Mouse (Mus musculus) C2C12 (cell line): ENCODE data around the gene Slc39a8. TPM values are rescaled to one million over a fixed set of nuclear protein-coding genes. Genes with fewer than 3 reads are reported as not detected.

Source experiments
- H3K27me3 ChIP-seq: one replicate; pipeline ENCODE4 v1.6.1; 2011; ENCODE audit not compliant: control insufficient read depth, insufficient read depth, insufficient read length
- H3K36me3 ChIP-seq: one replicate; pipeline ENCODE4 v1.6.1; 2011; ENCODE audit not compliant: control insufficient read depth, insufficient read depth
- H3K4me3 ChIP-seq: one replicate; pipeline ENCODE4 v1.5.1; 2011; ENCODE audit warnings: mild to moderate bottlenecking, control low read depth; ENCODE audit not compliant: poor library complexity, insufficient read depth, severe bottlenecking
- H3K79me2 ChIP-seq: one replicate; pipeline ENCODE4 v1.6.1; 2011; ENCODE audit not compliant: control insufficient read depth, insufficient read depth
- H3K79me3 ChIP-seq: one replicate; pipeline ENCODE4 v1.6.1; 2011; ENCODE audit warnings: low read depth, control low read depth
- H3ac ChIP-seq: one replicate; pipeline ENCODE3; 2011; ENCODE audit warnings: low read depth; ENCODE audit not compliant: control insufficient read depth, insufficient read length
- CEBPB ChIP-seq: IDR thresholded peaks from one replicate; pipeline ENCODE4 v1.6.1; 2011; ENCODE audit warnings: low read depth, mild to moderate bottlenecking, control low read depth, moderate library complexity
- CTCF ChIP-seq: IDR thresholded peaks from one replicate; pipeline ENCODE4 v1.5.1; 2011; ENCODE audit not compliant: control insufficient read depth, insufficient read depth, insufficient read length
- FOSL1 ChIP-seq: IDR thresholded peaks from one replicate; pipeline ENCODE4 v1.8.0; 2011; ENCODE audit warnings: mild to moderate bottlenecking, low read length; ENCODE audit not compliant: poor library complexity, insufficient read depth, severe bottlenecking
- MAX ChIP-seq: IDR thresholded peaks from one replicate; pipeline ENCODE4 v1.6.1; 2011; ENCODE audit warnings: mild to moderate bottlenecking, control low read depth
- MYOD1 ChIP-seq: IDR thresholded peaks from one replicate; pipeline ENCODE4 v1.6.1; 2011; ENCODE audit warnings: low read depth; ENCODE audit not compliant: control insufficient read depth, insufficient read length
- MYOG ChIP-seq: IDR thresholded peaks from one replicate; pipeline ENCODE4 v1.6.1; 2011; ENCODE audit not compliant: control insufficient read depth, insufficient read length; ENCODE audit errors: extremely low read depth
- USF1 ChIP-seq: IDR thresholded peaks from one replicate; pipeline ENCODE4 v1.6.1; 2011; ENCODE audit warnings: low read depth, mild to moderate bottlenecking, control low read depth, moderate library complexity
- long read RNA-seq, 2 experiments: library from polyadenylated mRNA; unstranded; transcript quantifications; one replicate each; pipeline ENCODE4 v2.0.0; 2019 to 2020
- polyA plus RNA-seq: library from polyadenylated mRNA; unstranded; fragments of >200 nt; fragmentation: generic; extraction: Trizol; gene quantifications from one replicate; pipeline ENCODE4 v1.2.1, GENCODE M21; 2012; ENCODE audit warnings: missing spikeins

Slc39a8 gene
- 1.4 TPM for polyA plus RNA-seq
- long read RNA-seq, experiment 1, partial matches to known transcripts: 0 of 1 reads
- long read RNA-seq, experiment 1, other reads (novel, unspliced or antisense): 0 of 1 reads
- long read RNA-seq, experiment 2, partial matches to known transcripts: 3 of 10 reads
- long read RNA-seq, experiment 2, other reads (novel, unspliced or antisense): 3 of 10 reads

DNA sequence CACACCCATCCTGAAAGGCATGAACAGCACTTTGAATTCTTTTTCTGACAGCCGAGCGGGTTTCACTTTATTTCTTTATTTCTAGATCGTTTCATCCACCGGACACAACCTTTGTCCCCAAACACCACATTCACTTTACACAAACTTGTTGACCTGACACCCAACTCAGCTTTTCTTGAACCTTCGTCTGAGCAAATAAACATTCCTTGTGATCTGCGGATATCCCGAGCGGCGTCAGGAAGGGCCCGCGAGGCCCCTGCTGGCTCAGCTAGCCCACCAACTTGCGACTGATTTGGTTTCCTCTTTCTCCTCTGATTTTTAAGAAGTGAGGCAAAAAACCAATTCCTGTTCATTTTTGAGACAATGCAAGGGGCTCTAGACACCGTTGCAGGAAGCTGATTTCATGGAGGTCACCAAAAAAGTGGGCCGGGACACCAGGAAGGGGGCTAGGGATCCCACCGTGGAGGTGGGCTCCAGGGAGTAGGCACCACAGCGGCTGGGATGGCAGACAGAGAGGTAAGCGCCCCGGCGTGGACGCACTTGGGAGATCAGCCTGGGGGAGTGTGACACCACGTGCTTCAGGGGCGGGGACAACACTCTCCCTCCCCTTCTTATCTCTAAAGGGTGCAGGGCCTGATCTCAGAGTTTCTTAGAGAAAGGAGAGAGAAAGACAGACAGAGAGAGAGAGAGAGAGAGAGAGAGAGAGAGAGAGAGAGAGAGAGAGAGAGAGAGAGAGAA lies at the start of gene Slc39a8:
Slc39a8 (plus strand) TSS at position 264 of the 738 bp plus-strand sequence.
- Histone ChIP-seq H3K27me3 (no peaks in the 10 kb centered on the region), H3K79me3 (no peaks in the 10 kb centered on the region), H3K79me2 (no peaks in the 10 kb centered on the region), H3ac (peak within 1 kb of the TSS; percentile 72), H3K36me3 (no peaks in the 10 kb centered on the region), H3K4me3 (peak within 1 kb of the TSS; percentile 24)
- no peak for TF ChIP-seq MYOG
- TF ChIP-seq USF1: peak; percentile 77
- TF ChIP-seq MAX: peak; percentile 28

DNA sequence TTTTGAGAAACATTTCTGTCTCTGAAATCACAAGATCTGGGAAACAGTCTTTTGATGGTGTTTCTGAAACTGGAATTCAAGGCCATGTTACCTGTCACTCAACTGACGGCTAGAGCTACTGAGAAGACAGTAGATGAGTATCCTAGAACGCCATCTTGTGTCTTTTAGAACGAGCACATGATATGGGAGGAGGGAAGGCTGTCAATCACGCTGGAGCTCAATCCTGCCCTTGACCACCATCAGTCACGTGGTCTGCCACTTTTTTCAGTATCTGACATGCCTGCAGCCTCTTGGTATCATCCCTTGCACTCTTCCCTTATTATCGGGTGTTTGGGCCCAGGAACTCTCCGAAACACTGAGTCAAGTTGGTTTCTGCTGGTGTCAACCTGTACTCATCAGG lies 40.0 kb upstream of the Slc39a8 start:
- Histone ChIP-seq H3K36me3 (no peaks in the 10 kb centered on the region), H3ac (no peak overlapping the region), H3K79me2 (no peaks in the 10 kb centered on the region), H3K27me3 (peaks cover 18% of the 10 kb centered on the region), H3K4me3 (no peak overlapping the region), H3K79me3 (no peaks in the 10 kb centered on the region)
- TF ChIP-seq MYOD1: no peak
- TF ChIP-seq CEBPB: no peak
- no peak for TF ChIP-seq MYOG
- peak; percentile 12 for TF ChIP-seq USF1
- no peak for TF ChIP-seq MAX
- no peak for TF ChIP-seq CTCF
- no peak for TF ChIP-seq FOSL1

DNA sequence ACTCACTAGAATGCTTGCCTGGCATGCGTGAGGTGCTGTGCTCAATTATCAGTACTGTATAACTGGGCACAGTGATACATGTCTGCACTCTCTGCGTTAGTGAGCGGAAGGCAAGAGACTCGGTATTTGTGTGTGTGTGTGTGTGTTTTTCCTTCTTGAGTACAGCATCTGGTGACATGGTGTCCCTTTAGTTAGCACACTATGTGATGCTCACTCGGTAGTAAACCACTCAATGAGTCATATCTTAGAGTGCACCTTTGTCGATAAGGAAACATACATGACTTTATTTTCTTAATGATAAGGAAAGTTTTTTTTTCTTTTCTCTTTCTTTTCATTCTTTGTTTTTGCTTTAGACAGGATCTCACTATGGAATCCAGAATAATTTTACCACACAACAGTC lies 29.0 kb upstream of the Slc39a8 start:
- Histone ChIP-seq H3K79me3 (no peaks in the 10 kb centered on the region), H3K79me2 (no peaks in the 10 kb centered on the region), H3ac (no peak overlapping the region), H3K36me3 (no peaks in the 10 kb centered on the region), H3K4me3 (no peak overlapping the region), H3K27me3 (no peaks in the 10 kb centered on the region)
- no peak for TF ChIP-seq MYOG
- no peak for TF ChIP-seq USF1
- TF ChIP-seq MYOD1: no peak
- no peak for TF ChIP-seq CEBPB
- no peak for TF ChIP-seq CTCF

DNA sequence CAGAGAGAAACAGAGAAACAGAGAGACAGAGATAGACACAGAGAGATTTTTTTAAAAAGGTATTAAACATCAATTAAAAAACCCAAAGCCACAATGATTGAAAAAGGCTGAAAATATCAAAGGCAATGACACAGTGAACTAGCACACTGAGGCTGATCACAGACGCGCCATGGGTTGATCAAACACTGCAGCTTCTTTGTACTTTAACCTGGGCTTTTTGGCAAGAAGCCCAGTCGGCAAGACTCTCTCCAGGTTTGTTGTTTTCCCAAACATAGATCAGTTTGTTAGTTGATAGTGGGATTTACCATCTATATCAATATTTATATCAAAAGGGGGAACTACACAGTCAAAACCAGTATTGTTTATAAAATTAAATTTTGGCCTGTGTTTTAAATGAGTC lies 26.8 kb upstream of the Slc39a8 start:
- Histone ChIP-seq H3K79me3 (no peaks in the 10 kb centered on the region), H3K79me2 (no peaks in the 10 kb centered on the region), H3ac (no peak overlapping the region), H3K4me3 (no peak overlapping the region), H3K36me3 (no peaks in the 10 kb centered on the region), H3K27me3 (no peaks in the 10 kb centered on the region)
- no peak for TF ChIP-seq MAX
- TF ChIP-seq CEBPB: no peak
- no peak for TF ChIP-seq MYOG
- TF ChIP-seq CTCF: no peak
- TF ChIP-seq MYOD1: no peak
- TF ChIP-seq USF1: no peak
- no peak for TF ChIP-seq FOSL1

DNA sequence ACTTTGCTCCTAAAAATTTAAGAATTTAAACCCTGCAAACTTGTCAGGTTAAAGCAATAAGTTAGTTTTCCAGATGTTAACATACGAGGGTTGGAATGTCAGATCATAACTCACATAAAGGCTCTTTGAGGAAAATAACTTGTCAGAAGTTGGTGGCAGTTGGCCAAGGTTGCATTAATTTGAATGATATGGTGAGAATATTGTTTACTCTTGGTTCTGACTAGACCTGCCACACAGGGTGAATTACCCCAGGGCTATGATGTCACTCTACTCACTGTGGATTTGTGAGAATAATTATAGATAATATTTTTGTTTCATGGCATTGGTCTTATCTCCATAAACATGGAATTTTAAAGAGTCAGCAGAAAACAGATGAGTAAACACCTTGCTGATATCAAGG lies 26.4 kb upstream of the Slc39a8 start:
- no peaks in the 10 kb centered on the region for H3K27me3 ChIP-seq

DNA sequence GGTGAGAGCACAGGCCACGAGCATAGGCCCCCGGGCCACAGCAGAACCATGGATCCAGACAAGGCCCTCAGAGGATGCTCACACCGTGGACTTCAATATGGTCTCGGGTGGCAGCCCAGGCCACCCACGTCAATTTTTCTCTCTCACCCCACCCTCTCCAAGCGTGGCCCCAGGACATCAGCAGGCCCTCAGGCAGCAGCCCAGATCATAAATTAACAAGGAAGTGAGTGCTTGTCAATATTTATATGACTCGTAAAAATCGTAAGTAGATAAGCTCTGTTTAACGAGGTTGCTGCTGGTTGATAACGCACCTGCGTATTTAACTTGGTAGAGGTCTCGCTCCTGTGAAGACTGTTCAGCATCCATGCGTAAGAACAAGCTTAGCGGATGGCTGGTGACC lies 10.4 kb upstream of the Slc39a8 start:
- Histone ChIP-seq H3K36me3 (no peaks in the 10 kb centered on the region), H3K27me3 (no peaks in the 10 kb centered on the region), H3K79me3 (no peaks in the 10 kb centered on the region), H3K79me2 (no peaks in the 10 kb centered on the region), H3ac (no peak overlapping the region), H3K4me3 (no peak overlapping the region)
- TF ChIP-seq CEBPB (no peak), MAX (no peak), USF1 (no peak)

More for the DNA sequence above, 26.4 kb upstream of the Slc39a8 start:
- TF ChIP-seq MAX (no peak), USF1 (no peak), FOSL1 (no peak), CEBPB (no peak), CTCF (no peak), MYOG (no peak), MYOD1 (no peak)
- Histone ChIP-seq H3K79me2 (no peaks in the 10 kb centered on the region), H3K36me3 (no peaks in the 10 kb centered on the region), H3K79me3 (no peaks in the 10 kb centered on the region), H3ac (no peak overlapping the region), H3K4me3 (no peak overlapping the region)
